Mouse (Mus musculus) heart, postnatal 0 days (tissue): Measurements from ENCODE around the gene Hmces.

Source experiments
- CTCF ChIP-seq: IDR thresholded peaks from 2 replicates; pipeline ENCODE4 v1.5.1; 2016; ENCODE audit warnings: antibody characterized with exemption, control low read depth, low read depth
- EP300 ChIP-seq: IDR thresholded peaks from 2 replicates; pipeline ENCODE4 v1.6.1; 2016; ENCODE audit warnings: antibody characterized with exemption, low read depth

- TF ChIP-seq CTCF (no peak), EP300 (no peak)
Measured at GRCm38 (mm10) chr6:87979728-87980127, 66.0 kb downstream of the Hmces start.
